Mouse (Mus musculus) MEL (cell line): ENCODE measurements at regions not wholly inside any gene's neighbourhood (a gene's known extent, or its start where the extent isn't known, plus 50 kb on each side); places are given as distances from the start of the nearest gene placed in this dataset.

Source experiments
- EP300 ChIP-seq, 2 experiments: IDR thresholded peaks; 2 replicates each; pipeline ENCODE4 v1.6.1; 2011; ENCODE audit warnings: improper control_type of control experiment in 2 of 2, low read length in 2 of 2, low read depth in 1 of 2, mild to moderate bottlenecking in 1 of 2
- POLR2A ChIP-seq, 2 experiments: IDR thresholded peaks; 2 replicates each; pipeline ENCODE4 v1.6.1; 2011 to 2012; ENCODE audit warnings: low read length in 2 of 2, mild to moderate bottlenecking in 2 of 2, control low read depth in 1 of 2, improper control_type of control experiment in 1 of 2, low read depth in 1 of 2, moderate library complexity in 1 of 2; ENCODE audit not compliant: control insufficient read depth in 1 of 2, insufficient read depth in 1 of 2, poor library complexity in 1 of 2
- TAL1 ChIP-seq: IDR thresholded peaks from 2 replicates; pipeline ENCODE4 v1.6.1; 2012; ENCODE audit warnings: mild to moderate bottlenecking, inconsistent platforms, low read length, moderate library complexity, mixed read lengths
- UBTF ChIP-seq: IDR thresholded peaks from 2 replicates; pipeline ENCODE4 v1.6.1; 2012; ENCODE audit warnings: low read depth, mild to moderate bottlenecking, inconsistent platforms, low read length, improper control_type of control experiment, moderate library complexity, borderline replicate concordance; ENCODE audit not compliant: insufficient read depth
- USF1 ChIP-seq: IDR thresholded peaks from 2 replicates; pipeline ENCODE4 v1.6.1; 2014; ENCODE audit warnings: low read depth, mild to moderate bottlenecking, inconsistent platforms, low read length, improper control_type of control experiment, moderate library complexity

DNA sequence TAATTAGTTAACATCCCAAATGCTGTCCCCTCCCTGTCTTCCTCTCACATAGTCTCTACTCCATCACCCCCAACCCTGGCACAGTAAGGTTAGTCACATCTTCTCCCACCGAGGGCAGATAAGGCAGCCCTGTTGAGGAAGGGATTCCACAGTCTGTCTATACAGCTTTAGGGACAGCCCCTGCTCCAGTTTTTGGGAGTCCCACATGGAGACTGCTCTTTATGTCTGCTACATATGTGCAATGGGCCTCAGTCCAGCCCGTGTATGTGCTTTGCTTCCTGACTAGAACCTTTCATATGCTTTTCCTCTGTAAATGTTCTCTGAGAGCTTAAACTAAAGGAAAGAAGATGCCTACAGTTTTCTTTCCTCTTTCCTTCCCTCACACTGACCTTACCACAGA, 592.1 kb upstream of the Gm11114 start:
- no peak for TF ChIP-seq EP300 (IDR thresholded peaks at IDR 0.05; ENCODE audit: low read depth in 1 of 2, low read length in 2 of 2)
- TF ChIP-seq TAL1 = no peak
- TF ChIP-seq USF1 = no peak
- no peak for TF ChIP-seq POLR2A (IDR thresholded peaks at IDR 0.05; ENCODE audit: control insufficient read depth in 1 of 2, insufficient read depth in 1 of 2, low read depth in 1 of 2, low read length in 2 of 2, poor library complexity in 1 of 2)
- no peak for TF ChIP-seq UBTF
